Comparison of ENCODE assay signal across 8 mouse cellular contexts in genomic region chr7:49246584-49247481, GRCm38 (mm10).
DNase-seq lines count a peak whose midpoint lies in the region; ATAC-seq and TF ChIP-seq lines count a peak whose summit lies in the region.

No protein-coding gene starts in this region.

- no peaks in the 10 kb centered on the region for H3K27me3 ChIP-seq in kidney, adult 2 months (replicated peaks; ENCODE audit: control insufficient read depth, insufficient read depth, low read length)
- no peaks in the 10 kb centered on the region for H3K27me3 ChIP-seq in G1E (ENCODE audit: insufficient read depth, low read length)
- peaks cover 36% of the 10 kb centered on the region for H3K27me3 ChIP-seq in embryonic facial prominence, embryonic 14.5 days (replicated peaks; ENCODE audit: control insufficient read depth, insufficient read depth, low read length)
- H3K27me3 ChIP-seq in midbrain, embryonic 11.5 days (ENCODE audit: control insufficient read depth, insufficient read depth, low read length) = peaks cover 24% of the 10 kb centered on the region

- H3K4me2 ChIP-seq in embryonic facial prominence, embryonic 14.5 days (ENCODE audit: low read depth, low read length) = peak overlapping the region; percentile 99
- peak overlapping the region; percentile 72 for H3K4me2 ChIP-seq in midbrain, embryonic 11.5 days

- 4% methylated on average over 50 of the region's 50 CpGs for WGBS in kidney, adult 2 months
- WGBS in embryonic facial prominence, embryonic 14.5 days = 2% methylated on average over 50 of the region's 50 CpGs
- WGBS in midbrain, embryonic 11.5 days = 2% methylated on average over 50 of the region's 50 CpGs

- H3K4me3 ChIP-seq in kidney, adult 2 months (ENCODE audit: insufficient read depth, low read depth, low read length) = peak overlapping the region; percentile 55
- peak overlapping the region; percentile 22; the same call in 1 of the 2 replicates for H3K4me3 ChIP-seq in G1E (ENCODE audit: low read depth, low read length)
- peak overlapping the region; percentile 49 for H3K4me3 ChIP-seq in embryonic facial prominence, embryonic 14.5 days (ENCODE audit: low read depth, low read length)
- H3K4me3 ChIP-seq in midbrain, embryonic 11.5 days (ENCODE audit: low read depth, low read length) = peak overlapping the region; percentile 46

- H3K27ac ChIP-seq in kidney, adult 2 months (ENCODE audit: insufficient read depth, low read depth, low read length) = no peak overlapping the region
- H3K27ac ChIP-seq in embryonic facial prominence, embryonic 14.5 days (replicated peaks; ENCODE audit: low read depth, low read length) = no peak overlapping the region
- H3K27ac ChIP-seq in midbrain, embryonic 11.5 days (ENCODE audit: low read depth, low read length) = no peak overlapping the region

- no peak for ATAC-seq in G1E (ENCODE audit: extremely low read depth, insufficient number of reproducible peaks, low FRiP score, poor library complexity, severe bottlenecking)
- no peak for ATAC-seq in embryonic facial prominence, embryonic 14.5 days (ENCODE audit: low read depth)
- ATAC-seq in midbrain, embryonic 11.5 days (ENCODE audit: low FRiP score) = no peak
- no peak for ATAC-seq in inflammation-experienced regulatory T-cells, adult 6 months

- no peak for DNase-seq in kidney, adult 2 months
- DNase-seq in kidney, adult 11 months = no peak
- no peak for DNase-seq in G1E (ENCODE audit: low spot score)
- DNase-seq in embryonic facial prominence, embryonic 14.5 days (ENCODE audit: low spot score) = no peak
- DNase-seq in induced T-regulatory cell, adult 2 months (ENCODE audit: low read depth) = peak; percentile 50
- DNase-seq in midbrain, embryonic 11.5 days (ENCODE audit: low spot score, missing footprints) = peak; percentile 86
- DNase-seq in urinary bladder, adult 2 months (ENCODE audit: low spot score) = no peak

- no peak for TF ChIP-seq POLR2A in kidney, adult 2 months (IDR thresholded peaks at IDR 0.05; ENCODE audit: low read depth, low read length)

- TF ChIP-seq CTCF in kidney, adult 2 months (conservative IDR thresholded peaks at IDR 0.05; ENCODE audit: insufficient read depth, insufficient read length, low read depth, low read length) = no peak
- no peak for TF ChIP-seq CTCF in G1E (IDR thresholded peaks at IDR 0.05; ENCODE audit: low read depth, low read length)

- peaks cover 8% of the 10 kb centered on the region; the same call in 1 of the 2 replicates for H3K4me1 ChIP-seq in kidney, adult 2 months (ENCODE audit: control insufficient read depth, insufficient read depth, low read length)
- H3K4me1 ChIP-seq in G1E (ENCODE audit: insufficient read depth, low read depth, low read length) = no peaks in the 10 kb centered on the region; the same call in 1 of the 2 replicates
- H3K4me1 ChIP-seq in embryonic facial prominence, embryonic 14.5 days (ENCODE audit: control insufficient read depth, insufficient read depth, low read length) = peaks cover 12% of the 10 kb centered on the region
- H3K4me1 ChIP-seq in midbrain, embryonic 11.5 days (ENCODE audit: control insufficient read depth, insufficient read depth, low read length) = peaks cover 15% of the 10 kb centered on the region

- H3K36me3 ChIP-seq in kidney, adult 2 months (ENCODE audit: control insufficient read depth, insufficient read depth, low read length) = no peaks in the 10 kb centered on the region
- H3K36me3 ChIP-seq in G1E (replicated peaks) = no peaks in the 10 kb centered on the region
- H3K36me3 ChIP-seq in embryonic facial prominence, embryonic 14.5 days (ENCODE audit: control insufficient read depth, insufficient read depth, low read length) = no peaks in the 10 kb centered on the region
- H3K36me3 ChIP-seq in midbrain, embryonic 11.5 days (ENCODE audit: control insufficient read depth, insufficient read depth, low read length) = no peaks in the 10 kb centered on the region

- H3K9me3 ChIP-seq in G1E (replicated peaks) = peaks cover 74% of the 10 kb centered on the region
- no peaks in the 10 kb centered on the region for H3K9me3 ChIP-seq in embryonic facial prominence, embryonic 14.5 days (ENCODE audit: control insufficient read depth, low read length)
- no peaks in the 10 kb centered on the region for H3K9me3 ChIP-seq in midbrain, embryonic 11.5 days (ENCODE audit: control insufficient read depth, low read length)

- H3K9ac ChIP-seq in embryonic facial prominence, embryonic 14.5 days (ENCODE audit: low read depth, low read length) = peak overlapping the region; percentile 68
- H3K9ac ChIP-seq in midbrain, embryonic 11.5 days (ENCODE audit: low read length) = peak overlapping the region; percentile 44

Comparison
In these comparisons a context has a peak if more than half of its experiments do, and no peak if none do; other contexts are left out.
1. DNase-seq: peak in induced T-regulatory cell, adult 2 months (single experiment) and midbrain, embryonic 11.5 days (single experiment); none in kidney, adult 2 months (single experiment), kidney, adult 11 months (single experiment), G1E (single experiment), embryonic facial prominence, embryonic 14.5 days (single experiment) and urinary bladder, adult 2 months (single experiment).
2. Peak in every context shown above with its lines, with median percentiles within 50 percentile points of each other: H3K4me3 ChIP-seq.